Mouse (Mus musculus) cerebellum, adult 11 months (tissue): Measurements from ENCODE around the gene Kalrn.

Experiments used
- DNase-seq: peaks from one replicate; pipeline ENCODE4 v3.0.0; 2022

Kalrn gene

DNA sequence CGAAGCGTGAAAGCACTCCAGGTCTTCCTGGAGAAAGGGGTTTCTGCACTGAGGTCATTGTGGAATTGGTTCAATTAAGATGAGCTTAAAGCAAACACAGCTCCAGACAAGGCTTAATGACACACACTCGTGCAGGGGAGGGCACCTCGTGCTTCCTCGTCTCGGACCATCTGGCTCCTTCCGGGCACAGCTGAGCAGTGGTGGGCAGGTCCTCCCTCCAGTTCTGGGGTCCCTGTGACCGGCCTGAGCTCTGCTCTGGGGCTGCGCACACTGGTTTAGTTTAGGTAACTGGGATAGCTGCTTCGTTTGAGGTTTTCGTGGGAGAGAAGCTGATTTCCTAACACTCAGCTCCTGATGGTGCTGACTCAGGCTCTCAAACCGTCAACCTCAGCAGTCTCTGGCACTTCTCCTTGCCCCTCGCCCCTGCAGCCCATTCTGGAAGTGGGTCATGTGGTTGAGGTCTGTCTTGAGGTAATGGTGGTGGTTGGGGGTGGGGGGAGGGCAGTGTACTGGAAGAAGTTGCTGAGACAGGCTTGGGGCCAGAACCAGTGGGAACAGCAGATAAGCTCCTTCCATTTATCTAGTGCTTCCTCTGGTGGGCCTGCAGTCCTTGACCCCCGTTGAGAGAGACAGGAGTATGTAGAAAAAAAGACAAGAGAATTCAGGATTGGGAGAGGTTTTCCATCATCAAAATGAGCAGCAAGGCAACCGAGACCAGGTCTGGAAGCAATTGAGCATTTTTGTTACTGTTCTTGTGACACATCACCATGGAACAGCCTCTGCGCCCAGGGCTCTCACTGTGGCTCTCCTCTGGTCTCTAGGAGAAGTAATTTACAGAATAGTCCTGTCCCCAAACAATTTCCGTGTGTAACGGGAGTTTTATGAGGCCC is 651.0 kb downstream of the Kalrn start:
- DNase-seq: no peak

DNA sequence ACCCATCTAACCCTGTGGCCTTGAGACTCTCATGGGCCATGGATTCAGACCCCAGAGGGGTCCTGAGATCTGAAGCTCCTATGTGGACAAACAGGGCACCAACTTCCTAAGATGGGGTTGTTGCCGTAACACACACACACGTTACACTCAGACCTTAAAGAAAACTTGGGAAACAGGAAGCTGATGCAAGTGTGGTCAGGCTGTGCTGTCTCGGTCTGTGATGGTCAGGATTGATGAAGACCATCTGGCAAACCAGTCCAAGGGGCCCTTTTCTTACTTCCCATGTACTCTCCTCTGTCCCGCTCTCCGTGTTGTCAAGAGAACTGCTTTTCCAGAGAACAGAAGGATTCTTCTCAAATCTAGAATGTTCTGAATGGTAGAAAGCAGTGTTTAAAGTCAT is 651.8 kb downstream of the Kalrn start:
- no peak for DNase-seq
